Mouse (Mus musculus) embryonic fibroblast, embryonic 13.5 days (primary cell): Measurements from ENCODE around the gene Fbln1.

Source experiments
- CTCF ChIP-seq: IDR thresholded peaks from 2 replicates; pipeline ENCODE4 v1.5.1; 2011; ENCODE audit warnings: mild to moderate bottlenecking, control low read depth, low read length, moderate library complexity, borderline replicate concordance; ENCODE audit not compliant: insufficient read depth
- POLR2A ChIP-seq: IDR thresholded peaks from 2 replicates; pipeline ENCODE4 v1.6.1; 2011; ENCODE audit warnings: low read depth, mild to moderate bottlenecking, control low read depth, low read length, moderate library complexity

GRCm38 (mm10) chr15:85167086-85167679 is 38.6 kb upstream of the Fbln1 start:
- TF ChIP-seq CTCF (no peak), POLR2A (no peak)
